Mouse (Mus musculus) thymus, adult 2 months (tissue): Measurements from ENCODE around the gene Ptprg.

Experiments
- CTCF ChIP-seq: fragments of 200-500 bp; IDR thresholded peaks from 2 replicates; pipeline ENCODE4 v1.5.1; 2012; ENCODE audit warnings: mild to moderate bottlenecking, control low read depth, low read length, moderate library complexity, borderline replicate concordance; ENCODE audit not compliant: control insufficient read depth, poor library complexity, insufficient read depth; ENCODE audit errors: extremely low read depth
- POLR2A ChIP-seq: fragments of 200-500 bp; IDR thresholded peaks from 2 replicates; pipeline ENCODE4 v1.6.1; 2012; ENCODE audit warnings: mild to moderate bottlenecking, low read length, control low read depth, moderate library complexity; ENCODE audit not compliant: control insufficient read depth, poor library complexity, insufficient read depth; ENCODE audit errors: extremely low read depth

- no peak for TF ChIP-seq CTCF
- TF ChIP-seq POLR2A: no peak
These were observed 636.6 kb downstream of the Ptprg start for GRCm38 (mm10) chr14:12189717-12190600.
